Mouse (Mus musculus) liver, embryonic 12.5 days (tissue): Measurements from ENCODE around the gene Cnbp. TPM values are rescaled to one million over a fixed set of nuclear protein-coding genes. Genes with fewer than 3 reads are reported as not detected.

Experiments used
- ATAC-seq: fragments of 200-750 bp; cut with Nextera tagmentation; 2 replicates; pipeline ENCODE4 v1.8.0; 2017; ENCODE audit warnings: moderate number of reproducible peaks, mild to moderate bottlenecking, moderate library complexity
- H3K27ac ChIP-seq: fragments of 300-500 bp; sonication (generic); 2 replicates; pipeline ENCODE4 v1.5.1; 2016; ENCODE audit warnings: mild to moderate bottlenecking
- H3K27me3 ChIP-seq: fragments of 300-500 bp; sonication (generic); replicated peaks from 2 replicates; pipeline ENCODE4 v1.6.1; 2016; ENCODE audit warnings: mild to moderate bottlenecking, moderate library complexity
- H3K36me3 ChIP-seq: fragments of 300-500 bp; sonication (generic); 2 replicates; pipeline ENCODE4 v1.6.1; 2016; ENCODE audit warnings: mild to moderate bottlenecking, moderate library complexity
- H3K4me1 ChIP-seq: fragments of 300-500 bp; sonication (generic); 2 replicates; pipeline ENCODE4 v1.6.1; 2016
- H3K4me2 ChIP-seq: fragments of 300-500 bp; sonication (generic); 2 replicates; pipeline ENCODE4 v1.6.1; 2016; ENCODE audit warnings: mild to moderate bottlenecking, moderate library complexity
- H3K4me3 ChIP-seq: fragments of 300-500 bp; sonication (generic); 2 replicates; pipeline ENCODE4 v1.5.1; 2016; ENCODE audit warnings: mild to moderate bottlenecking, moderate library complexity
- H3K9ac ChIP-seq: fragments of 300-500 bp; sonication (generic); 2 replicates; pipeline ENCODE4 v1.6.1; 2016; ENCODE audit warnings: mild to moderate bottlenecking, moderate library complexity
- H3K9me3 ChIP-seq: fragments of 300-500 bp; sonication (generic); replicated peaks from 2 replicates; pipeline ENCODE4 v1.6.1; 2016; ENCODE audit warnings: mild to moderate bottlenecking, moderate library complexity
- WGBS: fragments of 180-500 bp; shearing (Covaris S2); methylation state at CpG from one replicate; pipeline ENCODE4 v1.1.7; 2016; ENCODE audit not compliant: insufficient replicate concordance; 5-methylcytosine and 5-hydroxymethylcytosine counted together
- polyA plus RNA-seq: library from polyadenylated mRNA; unstranded; fragments of >200 nt; fragmentation: Nextera tagmentation; extraction: Ambion mirVana; gene quantifications from 2 replicates; pipeline ENCODE4 v1.2.1, GENCODE M21; 2016

Gene Cnbp
- polyA plus RNA-seq, 1 experiment from 2014 or later, result 933 TPM

GRCm38 (mm10) chr6:87873963-87874362, 23.1 kb upstream of the Cnbp start:
- peaks cover 54% of the 10 kb centered on the region for H3K4me1 ChIP-seq
- H3K27me3 ChIP-seq, result 0 out of 2 replicates have a peak, but pooled peaks cover 3% of the 10 kb centered on the region
- no peaks in the 10 kb centered on the region for H3K9me3 ChIP-seq
- no peak overlapping the region for H3K27ac ChIP-seq
- H3K9ac ChIP-seq, result no peak overlapping the region
- no peaks in the 10 kb centered on the region for H3K36me3 ChIP-seq
- ATAC-seq, result no peak
- no peak overlapping the region for H3K4me3 ChIP-seq
- 82% methylated on average over 2 of the region's 2 CpGs for WGBS
- H3K4me2 ChIP-seq, result no peak overlapping the region

DNA sequence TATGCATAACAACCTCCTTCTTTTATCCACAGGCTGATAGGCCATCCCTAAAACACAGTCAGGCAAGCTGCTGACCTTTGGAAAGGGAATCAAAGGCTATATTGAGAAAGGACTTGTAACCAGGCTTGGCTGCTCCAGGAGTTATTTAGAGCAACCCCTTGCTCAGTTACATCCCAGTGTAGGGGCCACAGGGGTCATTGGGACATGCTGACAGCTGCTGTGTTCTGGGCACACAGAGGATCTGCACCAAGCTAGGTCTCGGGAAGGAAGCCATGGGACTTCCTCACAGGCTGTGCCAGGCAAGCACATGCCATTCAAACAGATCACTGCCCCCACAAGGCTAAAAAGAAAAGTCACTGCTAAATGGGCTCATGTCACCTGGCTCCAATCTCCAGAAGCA, 22.2 kb upstream of the Cnbp start:
- 33% methylated on average over 1 of the region's 1 CpGs for WGBS
- Histone ChIP-seq H3K9ac (no peak overlapping the region), H3K4me1 (peaks cover 54% of the 10 kb centered on the region), H3K4me3 (no peak overlapping the region), H3K4me2 (no peak overlapping the region), H3K9me3 (no peaks in the 10 kb centered on the region), H3K27me3 (no peaks in the 10 kb centered on the region), H3K27ac (no peak overlapping the region), H3K36me3 (no peaks in the 10 kb centered on the region)
- no peak for ATAC-seq

DNA sequence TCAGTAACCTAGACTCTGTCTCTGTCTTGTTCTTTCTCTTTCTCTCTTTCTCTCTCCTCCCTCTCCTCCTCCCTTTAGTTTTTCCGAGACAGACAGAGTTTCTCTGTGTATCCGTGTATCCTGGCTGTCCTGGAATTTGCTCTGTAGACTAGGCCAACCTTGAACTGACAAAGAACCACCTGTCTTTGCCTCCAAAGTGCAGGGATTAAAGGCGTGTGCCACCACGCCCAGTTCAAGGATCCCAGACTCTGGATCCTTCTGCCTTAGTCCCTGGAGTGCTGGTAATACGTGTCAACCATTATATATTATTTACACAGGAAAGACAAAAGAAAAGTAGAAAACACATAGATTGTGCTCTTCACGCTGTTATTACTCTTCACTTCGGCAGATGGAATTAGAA, 20.3 kb upstream of the Cnbp start:
- Histone ChIP-seq H3K36me3 (no peaks in the 10 kb centered on the region), H3K4me2 (no peak overlapping the region), H3K4me1 (peaks cover 60% of the 10 kb centered on the region), H3K27ac (no peak overlapping the region), H3K27me3 (no peaks in the 10 kb centered on the region), H3K9me3 (no peaks in the 10 kb centered on the region), H3K9ac (no peak overlapping the region), H3K4me3 (no peak overlapping the region)
- WGBS, result 85% methylated on average over 7 of the region's 7 CpGs
- ATAC-seq, result no peak

GRCm38 (mm10) chr6:87870440-87870839, 19.5 kb upstream of the Cnbp start:
- Histone ChIP-seq H3K27ac (peak overlapping the region; percentile 76), H3K9ac (no peak overlapping the region), H3K36me3 (no peaks in the 10 kb centered on the region), H3K9me3 (no peaks in the 10 kb centered on the region), H3K4me1 (peaks cover 56% of the 10 kb centered on the region), H3K27me3 (no peaks in the 10 kb centered on the region), H3K4me2 (no peak overlapping the region), H3K4me3 (no peak overlapping the region)
- ATAC-seq, result peak; percentile 80
- 6% methylated on average over 1 of the region's 1 CpGs for WGBS

- Histone ChIP-seq H3K4me3 (no peak overlapping the region), H3K9ac (0 out of 2 replicates have a peak overlapping the region, but pooled peaks have one; percentile 35), H3K27me3 (no peaks in the 10 kb centered on the region), H3K4me1 (peaks cover 52% of the 10 kb centered on the region), H3K27ac (peak overlapping the region; percentile 72), H3K9me3 (no peaks in the 10 kb centered on the region), H3K36me3 (no peaks in the 10 kb centered on the region), H3K4me2 (peak overlapping the region; percentile 36)
- WGBS, result 42% methylated on average over 9 of the region's 9 CpGs
- ATAC-seq, result peak; percentile 60
These were observed 18.1 kb upstream of the Cnbp start for GRCm38 (mm10) chr6:87868871-87869506.

DNA sequence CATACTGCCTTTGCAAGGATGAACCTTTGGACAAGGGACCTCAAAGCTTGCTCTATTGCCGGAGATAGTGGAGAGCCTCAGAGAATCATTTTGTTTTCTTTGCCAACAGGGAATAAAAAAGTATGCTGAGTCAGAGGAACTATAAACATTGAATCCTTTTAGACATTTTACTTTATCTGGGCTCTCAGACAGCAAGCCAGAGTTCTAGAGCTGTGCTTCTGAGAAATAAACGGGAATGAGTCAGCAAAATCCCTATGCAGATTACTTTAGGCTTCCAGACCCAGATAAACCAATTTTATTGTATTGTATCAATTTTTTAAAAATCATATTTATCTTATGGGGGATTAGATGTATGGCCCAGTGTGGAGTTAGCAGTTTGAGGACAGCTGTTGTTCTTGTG, 16.4 kb upstream of the Cnbp start:
- Histone ChIP-seq H3K27ac (peak overlapping the region; percentile 81), H3K9me3 (no peaks in the 10 kb centered on the region), H3K36me3 (no peaks in the 10 kb centered on the region), H3K27me3 (no peaks in the 10 kb centered on the region), H3K4me1 (peaks cover 61% of the 10 kb centered on the region), H3K9ac (peak overlapping the region; percentile 47; the same call in 1 of the 2 replicates), H3K4me3 (no peak overlapping the region), H3K4me2 (no peak overlapping the region)
- WGBS, result 42% methylated on average over 2 of the region's 2 CpGs
- peak; percentile 53; the same call in 1 of the 2 replicates for ATAC-seq

DNA sequence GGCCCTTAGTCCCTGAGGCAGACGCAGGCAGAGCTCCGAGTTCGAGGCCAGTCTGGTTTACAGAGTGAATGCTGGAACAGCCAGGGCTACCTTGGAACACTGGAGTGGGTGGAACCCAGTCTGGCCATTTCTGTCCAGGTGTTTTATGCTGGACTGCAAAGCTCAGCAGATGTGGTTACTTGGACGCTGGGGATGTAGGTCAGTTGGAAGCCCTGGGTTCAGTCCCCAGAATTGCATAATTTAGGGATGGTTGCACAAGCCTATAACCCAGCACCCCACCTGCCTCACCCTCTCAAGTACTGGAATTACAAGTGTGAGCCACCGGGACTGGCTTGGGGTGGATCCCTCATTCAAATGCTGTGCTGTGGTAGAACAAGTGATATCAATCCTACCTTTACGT, 15.3 kb upstream of the Cnbp start:
- H3K9ac ChIP-seq, result no peak overlapping the region
- no peaks in the 10 kb centered on the region for H3K9me3 ChIP-seq
- no peaks in the 10 kb centered on the region for H3K27me3 ChIP-seq
- H3K4me1 ChIP-seq, result peaks cover 63% of the 10 kb centered on the region
- no peak overlapping the region for H3K4me3 ChIP-seq
- no peak overlapping the region for H3K4me2 ChIP-seq
- WGBS, result 73% methylated on average over 6 of the region's 6 CpGs
- peak overlapping the region; percentile 39; the same call in 1 of the 2 replicates for H3K27ac ChIP-seq
- H3K36me3 ChIP-seq, result no peaks in the 10 kb centered on the region
- no peak for ATAC-seq

DNA sequence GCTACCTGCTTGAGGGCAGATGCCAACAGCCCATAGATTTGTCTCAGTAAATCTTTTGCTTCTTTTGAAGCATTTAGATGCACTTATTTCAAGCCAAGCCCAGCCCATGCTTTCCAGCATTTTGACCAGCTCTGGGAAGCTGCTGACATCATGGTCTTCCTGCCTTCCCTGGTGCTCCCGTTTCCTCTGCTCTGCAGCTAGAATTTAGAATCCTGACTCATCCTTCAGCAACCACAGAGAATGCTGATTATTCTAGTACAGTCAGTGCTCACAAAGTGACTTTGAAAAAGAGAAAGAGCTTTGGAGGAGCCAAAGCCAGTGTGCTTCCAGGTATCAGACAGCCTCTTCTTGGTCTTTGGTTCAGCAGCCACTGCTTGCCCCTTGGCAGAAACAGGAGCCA, 6.2 kb upstream of the Cnbp start:
- WGBS, result 12% methylated on average over 1 of the region's 1 CpGs
- Histone ChIP-seq H3K36me3 (no peaks in the 10 kb centered on the region), H3K4me2 (no peak overlapping the region), H3K27me3 (peaks cover 9% of the 10 kb centered on the region), H3K27ac (no peak overlapping the region), H3K4me1 (peaks cover 20% of the 10 kb centered on the region), H3K9ac (no peak overlapping the region), H3K4me3 (no peak overlapping the region), H3K9me3 (no peaks in the 10 kb centered on the region)
- no peak for ATAC-seq

- Histone ChIP-seq H3K9me3 (no peaks in the 10 kb centered on the region), H3K9ac (no peak overlapping the region), H3K27ac (peak overlapping the region; percentile 53), H3K4me1 (peaks cover 34% of the 10 kb centered on the region), H3K4me3 (no peak overlapping the region), H3K27me3 (peaks cover 9% of the 10 kb centered on the region), H3K4me2 (no peak overlapping the region), H3K36me3 (peaks cover 5% of the 10 kb centered on the region)
- WGBS, result 73% methylated on average over 4 of the region's 4 CpGs
- ATAC-seq, result no peak
These were observed 2.5 kb upstream of the Cnbp start for GRCm38 (mm10) chr6:87853446-87853845.

DNA sequence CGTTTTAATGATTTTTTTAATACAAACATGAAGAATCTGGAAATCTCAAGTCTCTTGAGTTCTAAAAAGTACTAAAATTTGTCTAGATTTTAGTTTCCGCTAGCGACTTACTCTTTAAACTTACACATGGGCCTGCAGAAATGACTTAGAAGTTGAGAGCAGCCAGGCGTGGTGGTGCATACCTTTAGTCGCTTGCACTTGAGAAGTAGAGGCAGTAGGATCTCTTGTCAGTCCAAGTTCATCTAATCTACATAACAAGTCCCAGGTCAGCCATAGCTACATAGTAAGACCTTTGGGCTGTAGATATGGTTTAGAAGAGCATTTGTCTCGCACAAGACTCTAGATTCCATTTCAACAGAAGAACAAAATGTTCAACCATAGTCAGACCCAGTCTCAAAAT, 965 bp upstream of the Cnbp start:
- peak overlapping the region; percentile 88 for H3K4me3 ChIP-seq
- no peaks in the 10 kb centered on the region for H3K9me3 ChIP-seq
- peak overlapping the region; percentile 92; the same call in 1 of the 2 replicates for H3K27ac ChIP-seq
- peaks cover 50% of the 10 kb centered on the region for H3K4me1 ChIP-seq
- peaks cover 21% of the 10 kb centered on the region for H3K36me3 ChIP-seq
- ATAC-seq, result no peak
- H3K4me2 ChIP-seq, result peak overlapping the region; percentile 84
- peaks cover 6% of the 10 kb centered on the region for H3K27me3 ChIP-seq
- WGBS, result 72% methylated on average over 6 of the region's 6 CpGs
- no peak overlapping the region for H3K9ac ChIP-seq

DNA sequence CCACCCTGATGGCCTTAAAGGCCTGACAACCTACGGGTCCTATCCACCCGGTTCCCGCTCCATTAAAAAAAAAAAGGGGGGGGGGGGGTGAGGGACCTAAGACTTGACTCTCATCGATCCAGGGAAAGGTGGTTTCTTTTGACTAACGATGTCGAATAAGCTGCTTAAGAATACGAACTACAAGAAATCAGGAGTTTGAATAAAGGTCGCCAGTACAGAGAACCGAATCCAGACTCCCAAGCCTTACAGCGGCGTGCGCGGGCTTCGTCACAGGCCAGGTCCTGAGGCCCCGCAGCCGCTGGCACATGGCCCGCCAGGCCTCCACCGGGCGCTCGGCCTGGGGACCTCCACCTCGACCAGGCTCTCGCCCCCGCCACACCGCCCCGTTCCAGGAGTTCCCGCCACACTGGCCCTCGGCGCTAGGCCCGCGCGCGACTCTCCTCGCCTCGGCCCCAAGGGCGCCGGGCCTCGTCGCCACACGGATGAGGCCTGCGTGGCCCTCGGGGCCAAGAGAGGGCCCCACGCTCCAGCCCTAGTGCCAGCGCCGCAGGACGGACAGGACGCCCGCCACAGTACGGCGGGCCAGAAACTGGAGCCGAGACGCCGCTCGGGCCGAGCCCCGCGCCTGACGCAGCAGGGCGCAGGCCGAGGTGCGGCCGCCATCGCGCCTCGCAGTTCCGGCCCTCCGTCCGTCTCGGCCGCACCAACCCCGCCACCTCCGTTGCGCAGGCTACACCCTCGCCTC, 579 bp downstream of the Cnbp start:
- H3K4me1 ChIP-seq, result peaks cover 58% of the 10 kb centered on the region

GRCm38 (mm10) chr6:87849780-87850154, 1.1 kb downstream of the Cnbp start:
- Histone ChIP-seq H3K27ac (peak overlapping the region; percentile 92), H3K4me1 (peaks cover 58% of the 10 kb centered on the region), H3K4me3 (peak overlapping the region; percentile 88), H3K27me3 (no peaks in the 10 kb centered on the region), H3K4me2 (peak overlapping the region; percentile 84), H3K9me3 (no peaks in the 10 kb centered on the region), H3K36me3 (peaks cover 42% of the 10 kb centered on the region), H3K9ac (peak overlapping the region; percentile 98)
- 0% methylated on average over 8 of the region's 8 CpGs for WGBS
- ATAC-seq, result no peak

More for the DNA sequence above, 579 bp downstream of the Cnbp start:
- ATAC-seq, result peak; percentile 72
- H3K4me3 ChIP-seq, result peak overlapping the region; percentile 88
- H3K9me3 ChIP-seq, result no peaks in the 10 kb centered on the region
- H3K27ac ChIP-seq, result peak overlapping the region; percentile 92
- H3K4me2 ChIP-seq, result peak overlapping the region; percentile 84
- H3K36me3 ChIP-seq, result peaks cover 37% of the 10 kb centered on the region
- H3K27me3 ChIP-seq, result no peaks in the 10 kb centered on the region
- WGBS, result 2% methylated on average over 73 of the region's 73 CpGs
- H3K9ac ChIP-seq, result peak overlapping the region; percentile 98
